Mouse (Mus musculus): ENCODE results near the gene Nfasc.

The Nfasc gene

DNA sequence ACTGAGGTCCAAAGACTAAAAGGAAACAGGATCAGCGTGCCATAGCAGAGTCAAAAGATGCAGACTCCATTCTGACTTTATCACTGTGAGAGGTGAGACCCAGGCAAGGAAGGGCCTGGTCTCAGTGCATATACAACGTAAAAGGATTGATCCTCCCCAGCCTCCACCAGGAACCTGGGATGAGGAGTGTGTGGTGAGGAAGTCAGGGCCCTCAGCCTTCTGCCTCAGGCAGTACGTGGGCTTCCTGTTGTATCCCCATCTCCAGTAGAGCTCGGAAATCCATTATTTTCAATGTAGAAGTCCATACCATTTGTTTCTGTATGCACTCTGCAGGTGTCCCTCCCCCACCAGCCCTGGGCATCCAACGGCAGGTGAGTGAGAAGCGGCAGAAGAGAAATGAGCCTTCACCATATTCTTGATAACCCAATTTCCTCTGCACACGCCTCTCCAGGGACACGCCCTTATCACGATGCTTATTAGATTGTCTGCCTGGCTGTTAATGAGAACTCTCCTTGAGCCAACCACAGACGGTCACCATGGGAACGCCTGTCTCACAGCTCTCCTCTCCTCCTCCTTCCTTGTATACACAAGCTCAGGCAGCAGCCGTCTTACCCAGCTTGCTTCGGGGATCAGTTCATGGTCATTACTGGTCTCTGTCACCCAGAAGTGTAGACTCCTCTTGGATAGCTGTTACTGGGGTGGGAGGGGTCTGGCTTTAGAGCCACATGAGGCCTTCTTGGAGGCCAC lies 100.4 kb downstream of the Nfasc start:
- no peak for DNase-seq (ENCODE audit: low spot score in 2 of 2)

DNA sequence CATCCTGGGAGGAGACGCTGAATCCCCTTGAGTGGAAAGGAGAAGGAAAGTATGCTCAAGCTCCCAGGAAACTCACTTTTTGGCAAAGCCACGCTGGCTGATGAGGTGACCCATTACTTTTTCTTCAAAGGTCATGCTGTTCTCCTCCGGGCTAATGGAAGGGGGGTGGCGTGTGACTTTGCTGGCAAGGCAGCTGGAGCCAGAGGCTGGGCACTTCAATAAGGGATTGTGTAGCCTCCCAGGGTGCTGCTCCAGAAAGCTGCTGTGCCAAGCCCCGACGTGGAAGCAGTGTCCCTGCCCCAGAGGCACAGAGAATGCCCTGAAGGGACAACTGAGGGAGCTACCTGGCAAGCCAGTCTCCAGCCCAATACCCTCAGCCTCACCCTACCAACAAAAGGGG lies 101.3 kb downstream of the Nfasc start:
- DNase-seq (ENCODE audit: low spot score in 2 of 2), result no peak

DNA sequence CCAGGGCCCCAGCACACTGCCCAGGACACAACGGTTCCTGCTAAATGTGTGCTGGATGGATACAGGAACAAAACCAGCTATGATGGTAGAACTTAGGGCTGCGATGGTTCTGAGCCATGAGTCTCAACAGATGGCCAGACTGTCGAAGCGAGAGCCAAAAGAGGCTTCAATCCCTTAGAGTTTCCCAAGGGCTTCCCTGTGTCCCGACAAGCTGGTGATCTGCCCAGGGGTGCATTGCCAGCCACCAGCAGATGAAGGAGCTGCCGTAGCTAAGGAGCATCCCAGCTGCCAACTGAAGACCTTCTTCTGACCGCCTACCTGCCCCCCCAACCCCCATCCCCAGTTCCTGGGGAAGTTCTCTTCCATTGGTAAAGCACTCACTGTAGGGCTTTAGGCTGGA lies 104.3 kb downstream of the Nfasc start:
- no peak for DNase-seq (ENCODE audit: low spot score in 2 of 2)

DNA sequence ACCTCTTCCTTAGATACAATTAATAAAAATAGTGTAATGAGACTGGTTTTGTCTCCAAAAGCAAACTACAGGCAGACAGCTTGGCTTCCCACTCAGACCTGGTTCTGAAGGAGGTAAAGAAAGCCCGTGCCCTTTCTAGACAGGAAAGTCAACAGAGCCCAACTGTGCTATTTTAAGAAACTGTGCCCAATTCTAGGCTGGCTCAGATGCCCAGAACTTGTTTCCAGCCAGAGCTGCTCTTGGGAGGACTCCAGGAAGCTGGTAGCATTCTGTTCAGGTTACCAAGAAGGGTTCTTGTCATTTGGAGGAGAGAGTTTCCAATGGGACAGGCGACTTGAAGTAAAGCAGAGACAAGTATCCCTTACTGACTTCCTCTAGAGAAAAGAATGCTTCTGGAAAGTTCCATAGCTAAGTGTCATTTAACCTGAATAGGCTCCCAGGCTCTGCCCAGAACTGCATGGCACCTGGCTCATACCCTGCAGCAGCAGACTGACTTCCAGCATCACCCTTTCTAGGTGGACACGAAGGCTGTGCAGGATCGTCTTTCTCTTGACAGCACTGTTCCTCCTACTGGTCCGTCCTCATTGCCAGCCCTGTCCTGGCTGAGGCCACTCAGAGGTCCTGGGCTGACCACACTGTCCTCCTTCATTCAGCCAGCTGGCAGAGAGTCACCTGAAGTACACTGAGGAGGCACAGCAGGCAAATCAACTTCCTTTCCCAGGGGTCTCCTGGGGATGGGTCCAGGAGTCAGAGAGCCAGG lies 111.8 kb downstream of the Nfasc start:
- DNase-seq (ENCODE audit: low spot score in 2 of 2), result no peak

DNA sequence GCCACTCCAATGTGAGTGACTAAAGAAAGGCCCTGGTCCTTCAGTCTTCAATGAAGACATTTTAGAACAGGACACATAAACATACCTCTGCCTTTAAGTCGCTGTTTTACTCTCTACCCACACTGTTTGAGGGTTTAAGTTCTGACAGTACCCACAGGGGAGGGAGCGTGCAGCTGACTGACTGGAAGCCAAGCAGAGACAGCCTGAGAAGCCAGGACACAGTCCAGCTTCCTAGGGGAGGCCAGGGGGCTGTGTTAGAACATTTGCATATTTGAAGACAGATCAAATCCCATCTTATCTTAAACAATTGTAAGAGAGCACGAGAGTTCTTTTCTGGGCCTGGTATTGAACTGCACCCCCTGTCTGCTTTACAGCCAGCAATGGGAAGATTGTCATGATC lies 113.0 kb downstream of the Nfasc start:
- DNase-seq (ENCODE audit: low spot score in 2 of 2), result no peak

DNA sequence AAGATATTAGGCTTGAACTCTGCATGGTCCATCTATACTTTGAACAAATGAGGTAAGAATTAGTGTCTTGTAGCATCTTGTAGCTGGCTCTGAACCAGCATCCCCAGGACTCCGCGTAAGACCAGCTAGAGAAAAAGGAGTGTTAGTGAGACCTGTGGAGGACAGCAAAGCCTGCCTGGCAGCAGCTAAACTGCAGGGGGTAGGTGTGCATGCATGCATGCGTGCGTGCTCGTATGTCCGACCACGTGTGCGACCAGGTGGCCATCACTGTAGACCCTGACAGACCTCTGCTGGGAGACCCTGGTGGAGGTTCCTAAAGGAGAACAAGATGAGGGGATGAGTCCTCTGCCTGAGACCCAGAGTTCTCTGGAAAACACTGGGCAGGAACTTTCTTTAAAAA lies 113.4 kb downstream of the Nfasc start:
- no peak for DNase-seq (ENCODE audit: low spot score in 2 of 2)

DNA sequence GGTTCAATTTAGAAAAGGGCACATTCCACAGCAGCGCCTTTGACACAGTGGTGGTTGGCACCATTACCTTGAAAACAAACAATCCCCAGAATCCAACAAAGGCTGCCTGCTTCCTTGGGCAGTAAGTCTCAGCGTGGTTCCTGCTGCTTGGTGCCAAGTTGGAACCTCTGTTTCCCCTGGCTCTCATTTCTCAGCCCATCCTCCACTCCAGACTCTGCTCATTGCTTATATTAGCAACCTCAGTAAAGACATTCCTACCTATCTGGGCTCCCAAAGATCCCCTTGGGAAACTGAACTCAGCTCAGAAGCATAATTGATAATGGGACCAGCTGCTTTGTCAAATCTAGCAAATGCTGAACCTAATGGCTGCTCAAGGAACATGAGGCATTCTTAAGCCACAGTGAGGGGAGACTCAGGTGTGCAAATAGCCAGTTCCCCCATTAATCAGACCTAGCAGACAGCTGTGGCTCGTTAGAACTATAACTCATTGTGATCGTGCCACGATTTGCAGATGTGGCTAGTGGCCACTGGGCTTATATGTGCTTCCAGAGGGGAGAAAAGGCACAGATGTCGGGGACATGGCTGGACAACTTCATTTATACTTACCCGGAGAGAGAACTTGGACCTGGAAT lies 115.4 kb downstream of the Nfasc start:
- DNase-seq (ENCODE audit: low spot score in 2 of 2), result no peak

DNA sequence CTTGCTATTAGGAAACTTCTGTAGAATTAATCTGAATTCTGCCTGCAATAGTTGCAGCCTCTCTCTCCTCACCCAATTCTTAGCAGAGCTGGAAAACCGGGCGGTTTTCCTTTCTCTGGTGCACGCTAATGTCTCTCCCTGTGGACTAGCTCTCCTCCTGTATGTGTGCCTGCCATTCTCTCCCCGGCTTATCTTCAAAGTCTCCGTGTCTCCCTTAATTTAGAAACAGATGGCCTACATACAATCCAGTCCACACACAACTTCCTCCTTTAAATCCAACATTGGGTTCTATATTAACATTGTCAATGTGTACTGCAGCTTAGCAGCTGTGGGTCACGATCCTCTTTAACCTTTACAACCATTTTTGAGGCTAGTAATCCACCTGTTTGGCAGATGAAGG lies 116.6 kb downstream of the Nfasc start:
- DNase-seq (ENCODE audit: low spot score in 2 of 2), result no peak

DNA sequence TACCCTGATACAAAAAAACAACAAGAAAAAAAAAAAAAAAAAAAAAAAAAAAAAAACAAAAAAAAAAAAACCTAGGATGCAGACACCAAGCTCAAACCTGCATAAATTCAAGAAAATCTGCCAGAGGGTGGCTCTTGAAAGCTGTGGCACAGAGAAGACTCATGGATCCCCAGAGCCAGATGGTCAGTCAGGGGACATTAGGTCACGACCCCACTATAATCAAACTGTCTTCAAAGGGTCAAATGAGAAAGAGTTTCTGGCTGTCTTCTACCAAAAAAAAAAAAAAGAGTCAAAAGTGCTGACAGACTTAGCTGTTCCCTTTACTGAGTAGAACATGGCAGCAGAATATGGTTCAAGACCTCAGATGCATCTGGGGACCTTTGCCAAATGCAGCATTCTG lies 117.1 kb downstream of the Nfasc start:
- DNase-seq (ENCODE audit: low spot score in 2 of 2), result no peak

DNA sequence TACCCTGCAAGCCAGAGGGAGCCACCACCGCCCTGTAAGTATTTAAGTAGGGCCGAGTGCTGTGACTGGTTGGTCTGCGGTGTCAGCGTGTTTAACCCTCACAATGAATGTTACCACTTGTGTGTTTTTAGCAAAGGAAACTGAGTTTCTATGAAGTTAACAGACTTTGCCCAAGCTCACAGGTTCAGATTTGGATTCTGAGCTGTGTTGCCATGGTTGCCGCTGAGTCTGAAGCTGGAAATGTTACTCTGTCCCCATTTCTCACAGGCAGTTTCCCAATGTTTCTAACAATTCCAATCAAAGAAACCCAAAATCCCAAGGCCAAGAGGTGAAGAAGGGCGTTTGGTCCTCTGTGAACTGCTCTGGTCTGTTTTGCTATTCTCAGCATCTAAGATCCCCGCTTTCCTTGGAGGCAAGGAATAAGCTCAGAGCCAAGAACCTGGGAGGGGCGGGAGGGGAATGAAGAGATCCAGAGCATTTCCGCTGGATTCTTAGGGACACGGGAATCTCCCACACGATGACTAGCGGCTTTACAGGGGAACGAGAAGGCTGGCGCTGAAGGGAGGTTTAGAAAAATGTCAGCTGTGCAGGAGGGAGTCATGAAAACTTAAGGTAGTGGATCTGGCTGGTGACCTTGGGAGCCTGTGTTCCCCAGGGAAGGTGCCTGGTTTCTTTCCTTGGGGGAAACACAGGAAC lies 117.8 kb downstream of the Nfasc start:
- DNase-seq (ENCODE audit: low spot score in 2 of 2), result no peak

DNA sequence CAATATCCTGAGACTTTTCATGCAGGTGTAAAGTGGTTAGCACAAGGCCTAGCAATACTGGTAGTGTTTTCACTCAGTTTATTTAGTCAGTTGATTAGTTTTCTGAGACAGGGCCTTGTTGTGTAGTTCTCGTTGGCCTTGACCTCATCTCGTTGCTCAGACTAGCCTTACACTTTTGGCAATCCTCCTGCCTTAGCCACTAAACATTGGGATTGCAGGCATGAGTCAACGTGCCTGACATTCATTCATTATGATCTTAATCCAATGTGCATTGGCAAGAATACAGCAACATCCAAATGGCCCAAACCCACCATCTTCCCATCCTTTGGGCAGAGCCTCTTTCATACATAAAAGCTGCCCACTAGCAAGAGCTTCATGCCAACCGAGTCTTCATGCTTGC lies 129.5 kb downstream of the Nfasc start:
- no peak for DNase-seq (ENCODE audit: low spot score in 2 of 2)

DNA sequence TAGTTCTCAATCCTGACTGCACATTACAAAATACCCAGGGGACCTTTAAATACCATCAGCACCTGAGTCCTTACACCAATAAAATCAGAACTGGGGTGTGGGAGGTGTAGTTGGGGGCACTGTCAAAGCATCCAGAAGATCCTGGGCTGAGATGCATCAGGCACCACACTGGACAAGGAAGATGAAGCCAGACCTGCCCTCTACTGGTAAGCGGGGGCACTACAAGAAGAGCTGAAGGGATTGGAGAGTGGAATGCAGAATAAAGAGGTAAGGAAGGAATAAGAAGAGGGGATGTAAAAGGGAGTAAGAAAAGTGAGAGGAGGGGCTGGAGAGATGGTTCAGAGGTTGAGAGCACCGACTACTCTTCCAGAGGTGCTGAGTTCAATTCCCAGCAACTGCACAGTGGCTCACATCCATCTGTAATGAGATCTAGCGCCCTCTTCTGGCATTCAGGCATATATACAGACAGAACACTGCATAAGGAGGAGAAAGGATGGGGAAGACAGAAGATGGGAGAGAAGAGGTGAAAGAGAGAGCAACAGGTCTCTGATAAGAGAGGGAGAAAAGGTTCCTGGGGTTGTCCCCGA lies 132.5 kb downstream of the Nfasc start:
- peak in 1 of 2 experiments; percentile 41 for DNase-seq (ENCODE audit: low spot score in 2 of 2)

DNA sequence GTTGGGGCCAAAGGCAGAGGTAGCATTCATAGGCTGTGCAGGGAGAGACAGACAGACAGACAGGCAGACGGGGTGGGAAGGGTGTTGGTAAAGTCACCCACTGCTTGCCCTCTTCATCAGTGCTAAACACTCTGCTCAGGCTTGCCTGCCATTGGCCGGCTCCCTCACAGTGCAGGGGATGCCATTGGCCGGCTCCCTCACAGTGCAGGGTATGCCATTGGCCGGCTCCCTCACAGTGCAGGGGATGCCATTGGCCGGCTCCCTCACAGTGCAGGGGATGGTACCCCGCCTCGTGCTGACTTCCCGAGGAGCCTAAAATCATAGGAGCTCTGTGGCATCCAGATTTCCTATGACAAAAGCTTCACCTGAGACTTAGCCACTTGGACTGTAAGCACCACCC lies 139.4 kb downstream of the Nfasc start:
- DNase-seq (ENCODE audit: low spot score in 2 of 2), result no peak

DNA sequence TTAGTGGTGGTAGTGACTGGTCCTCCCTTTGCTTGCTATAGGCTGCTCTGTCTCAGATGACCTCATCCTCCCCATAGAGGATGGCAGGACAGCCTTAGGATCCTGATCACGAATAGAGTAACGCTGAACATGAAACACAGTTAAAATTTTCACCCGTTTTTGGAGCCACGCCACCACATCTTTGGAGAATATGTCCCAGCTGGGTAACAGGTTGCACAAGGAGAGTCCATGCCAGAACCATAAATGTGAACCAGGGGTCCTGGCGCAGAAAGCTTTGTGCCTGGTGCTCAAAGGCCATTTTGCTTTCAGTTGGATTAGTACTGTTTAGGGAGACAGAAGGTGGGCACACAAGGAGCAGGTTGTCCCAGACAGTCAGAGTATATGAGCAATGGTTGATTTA lies 143.6 kb downstream of the Nfasc start:
- no peak for DNase-seq (ENCODE audit: low spot score in 2 of 2)

DNA sequence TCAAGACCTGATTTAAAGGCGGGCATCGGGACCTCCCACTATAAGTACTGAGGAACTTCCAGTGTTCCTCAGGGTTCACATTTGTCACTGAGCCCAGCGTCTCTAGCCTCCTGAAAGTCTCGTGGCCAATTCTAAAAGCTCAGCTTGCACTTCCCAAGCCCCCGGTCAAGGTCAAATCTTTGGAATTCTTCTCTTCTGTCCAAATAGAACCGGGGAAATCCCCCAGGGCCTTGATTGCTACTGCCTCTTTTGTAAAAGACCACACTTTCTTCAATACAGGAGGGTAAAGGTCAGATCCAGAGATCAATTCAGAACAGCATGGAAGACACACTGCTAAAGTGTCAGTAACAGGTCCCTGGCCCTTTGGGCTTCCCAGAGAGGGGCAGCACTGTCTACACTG lies 145.9 kb downstream of the Nfasc start:
- DNase-seq (ENCODE audit: low spot score in 2 of 2), result no peak

DNA sequence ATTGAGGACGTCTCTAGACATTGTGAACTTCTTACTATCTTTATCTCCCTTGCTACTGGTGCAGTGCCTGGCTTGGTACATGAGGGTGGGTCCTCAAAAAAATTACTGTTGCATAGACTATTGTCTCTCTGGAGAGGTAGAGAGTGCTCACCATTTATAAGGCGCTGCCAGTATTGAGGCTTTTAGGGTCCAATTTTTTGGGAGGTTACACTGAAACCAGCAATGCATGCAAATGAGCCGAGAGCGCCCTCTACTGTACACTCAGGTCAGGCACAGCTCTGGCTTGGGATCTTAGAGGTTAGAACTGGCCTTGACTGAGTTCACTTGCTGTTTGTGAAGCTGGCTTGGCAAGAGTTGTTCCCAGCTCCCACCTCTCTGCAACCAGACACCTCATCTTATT lies 147.0 kb downstream of the Nfasc start:
- peak in 1 of 2 experiments; percentile 53 for DNase-seq (ENCODE audit: low spot score in 2 of 2)

DNA sequence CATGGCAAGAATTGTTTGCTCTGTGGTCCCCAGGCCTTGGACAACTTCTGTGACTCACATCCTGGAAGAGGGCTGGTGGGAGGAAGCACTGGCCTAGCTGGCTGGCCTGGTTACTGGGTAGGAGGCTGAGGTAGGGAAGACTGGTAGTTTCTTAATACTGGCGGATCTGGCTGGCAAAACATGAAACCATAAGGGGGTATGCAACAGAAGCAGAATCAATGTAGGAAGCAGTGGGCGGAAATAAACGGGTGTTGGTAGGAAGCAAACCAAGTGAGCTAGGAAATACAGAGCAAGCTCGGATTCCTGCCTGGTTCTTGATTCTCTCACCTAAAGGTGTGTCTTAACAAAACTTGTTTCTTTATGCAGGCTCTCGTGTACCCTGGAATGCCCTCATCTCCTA lies 149.5 kb downstream of the Nfasc start:
- no peak for DNase-seq (ENCODE audit: low spot score in 2 of 2)

DNA sequence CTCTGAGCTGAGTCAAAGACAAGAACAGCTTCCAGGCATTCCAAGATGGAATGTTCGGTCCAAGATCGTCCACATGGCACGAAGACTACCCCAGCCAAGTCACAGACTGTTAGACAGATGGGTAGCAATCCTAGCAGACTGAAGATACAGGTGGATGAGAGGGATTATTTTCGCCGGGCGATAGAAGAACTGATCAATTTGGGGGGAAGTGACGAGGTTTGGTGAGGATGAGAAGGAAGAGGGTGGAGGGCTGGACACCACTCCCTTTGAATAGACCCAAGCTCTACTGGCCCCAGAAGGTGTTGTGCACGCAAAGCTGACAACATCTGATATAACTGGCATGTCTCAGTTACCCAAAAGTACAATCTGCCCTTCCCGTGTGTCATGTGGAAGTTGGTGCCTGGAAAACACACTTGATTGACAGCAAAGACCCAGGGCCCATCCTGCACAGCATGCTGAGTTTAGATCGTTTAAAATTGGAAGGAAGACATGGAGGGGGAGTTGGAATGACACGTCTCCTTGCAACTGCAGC lies 150.1 kb downstream of the Nfasc start:
- no peak for DNase-seq (ENCODE audit: low spot score in 2 of 2)

DNA sequence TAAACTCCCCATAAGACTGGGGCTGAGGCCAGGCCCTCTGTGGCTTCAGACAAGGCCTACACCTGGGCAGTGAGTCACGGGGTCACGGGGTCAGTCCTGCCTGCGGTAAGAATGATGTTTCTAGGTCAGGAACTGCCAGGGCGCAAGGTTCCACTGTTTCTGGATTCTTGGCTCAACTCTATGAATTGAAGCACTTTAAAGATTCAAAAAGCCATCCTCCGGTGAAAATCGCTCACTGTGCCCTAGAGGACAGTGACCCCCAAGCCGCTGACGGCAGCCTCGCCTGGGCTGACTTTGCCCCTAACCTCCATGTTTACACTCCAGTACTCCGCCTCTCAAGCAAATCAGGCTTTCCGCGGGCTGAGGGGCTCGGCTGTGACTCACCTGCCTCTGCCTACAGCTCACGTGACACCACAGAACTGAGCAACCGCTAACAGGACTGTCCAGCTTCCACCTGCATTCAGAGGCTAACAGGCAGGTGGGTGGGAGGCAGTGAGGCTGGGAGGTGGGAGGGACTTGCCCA lies 154.9 kb downstream of the Nfasc start:
- DNase-seq (ENCODE audit: low spot score in 2 of 2), result peak; percentile 30 to 33

DNA sequence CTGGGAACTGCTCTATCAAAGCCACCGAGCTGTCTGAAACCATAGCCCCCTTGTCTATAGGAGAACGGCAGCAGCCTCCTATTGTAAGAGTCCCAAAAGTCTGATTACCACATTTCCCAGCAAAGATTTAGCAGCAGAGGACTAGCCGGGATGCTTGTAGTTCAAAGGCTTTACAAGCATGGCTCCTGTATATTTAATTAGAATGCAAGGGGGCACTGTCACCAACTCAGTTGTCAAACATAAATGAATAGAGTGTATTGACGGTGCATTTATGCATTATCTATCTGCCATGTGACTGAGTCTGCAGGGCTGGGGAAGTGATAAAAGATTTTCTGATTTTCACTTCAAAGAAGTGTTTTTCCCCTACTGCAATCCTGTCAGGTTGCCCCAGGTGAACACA lies 156.2 kb downstream of the Nfasc start:
- DNase-seq (ENCODE audit: low spot score in 2 of 2), result no peak

DNA sequence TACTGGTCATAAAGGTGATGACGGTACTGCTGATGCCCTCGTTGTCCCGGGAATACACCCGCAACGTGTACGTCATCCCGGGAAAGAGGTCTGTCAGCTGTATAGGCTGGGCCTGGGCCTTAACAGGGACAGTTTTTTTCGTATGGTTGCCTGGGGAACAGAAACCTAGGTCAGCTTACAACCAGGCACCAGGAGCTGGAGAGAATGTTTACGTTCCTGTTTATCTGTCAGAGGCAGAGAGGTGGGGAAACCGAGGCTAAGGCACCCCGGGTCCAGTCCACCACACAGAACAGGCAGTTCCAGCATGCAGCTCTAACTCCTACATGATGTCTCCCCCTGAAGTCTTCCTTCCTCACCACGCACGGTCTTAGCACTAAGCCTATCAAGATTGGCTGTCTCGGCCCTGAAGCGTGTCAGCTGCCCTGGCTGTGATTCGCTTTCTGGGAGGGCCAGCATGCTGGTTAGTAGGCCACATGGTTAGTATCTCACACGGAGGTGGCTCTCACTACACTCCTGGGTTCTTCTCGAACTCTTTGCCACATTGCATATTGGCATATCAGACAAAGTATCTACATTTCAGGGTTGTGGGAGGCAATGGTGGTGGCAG lies 158.5 kb downstream of the Nfasc start:
- DNase-seq (ENCODE audit: low spot score in 2 of 2), result no peak

All from urinary bladder, adult 18-20 months (tissue).